Mouse (Mus musculus): ENCODE results near the gene Armt1. TPM values are rescaled to one million over a fixed set of nuclear protein-coding genes. Genes with fewer than 3 reads are reported as not detected.

Armt1 gene
- total RNA-seq, 2 experiments from 2014 or later, result 5.6 to 11.3 TPM

Other genes with a start within 250 kb of the Armt1 start
- gene Akap12, start 166.1 kb upstream of the Armt1 start, total RNA-seq (2015; ENCODE audit: low replicate concordance), result not detected in 2 replicates
- 0.14 TPM in 1 of 2 replicates, not detected in the other for gene Akap12, start 166.1 kb upstream of the Armt1 start, total RNA-seq (2017; ENCODE audit: low replicate concordance)
- 4.4 and 4.8 TPM in 2 replicates for gene Zbtb2, start 44.4 kb upstream of the Armt1 start, total RNA-seq (2015; ENCODE audit: low replicate concordance)
- 2.6 and 4.6 TPM in 2 replicates for gene Zbtb2, start 44.4 kb upstream of the Armt1 start, total RNA-seq (2017; ENCODE audit: low replicate concordance)
- 8.2 and 37.7 TPM in 2 replicates for gene Rmnd1, start 79 bp upstream of the Armt1 start, total RNA-seq (2015; ENCODE audit: low replicate concordance)
- 5.7 and 18.2 TPM in 2 replicates for gene Rmnd1, start 79 bp upstream of the Armt1 start, total RNA-seq (2017; ENCODE audit: low replicate concordance)
- gene Ccdc170, start 50.0 kb downstream of the Armt1 start, total RNA-seq (2015; ENCODE audit: low replicate concordance), result not detected in 2 replicates
- gene Ccdc170, start 50.0 kb downstream of the Armt1 start, total RNA-seq (2017; ENCODE audit: low replicate concordance), result not detected in 2 replicates
- gene Esr1, start 179.1 kb downstream of the Armt1 start, total RNA-seq (2015; ENCODE audit: low replicate concordance), result 4.4 and 5.6 TPM in 2 replicates
- 0.42 and 1.2 TPM in 2 replicates for gene Esr1, start 179.1 kb downstream of the Armt1 start, total RNA-seq (2017; ENCODE audit: low replicate concordance)

Measured in erythroblast, adult 5-6 weeks (primary cell).